Mouse (Mus musculus) olfactory bulb, adult 2 months (tissue): Measurements from ENCODE around the gene Glis3.

Source experiments
- CTCF ChIP-seq: fragments of 200-500 bp; IDR thresholded peaks from 2 replicates; pipeline ENCODE4 v1.5.1; 2012; ENCODE audit warnings: low read depth, mild to moderate bottlenecking, low read length, moderate library complexity; ENCODE audit not compliant: insufficient read depth
- POLR2A ChIP-seq: fragments of 200-500 bp; IDR thresholded peaks from 2 replicates; pipeline ENCODE4 v1.6.1; 2012; ENCODE audit warnings: mild to moderate bottlenecking, low read depth, low read length, moderate library complexity; ENCODE audit not compliant: insufficient read depth

- no peak for TF ChIP-seq CTCF
- TF ChIP-seq POLR2A = no peak
Measured at GRCm38 (mm10) chr19:28235571-28235970, 444.3 kb downstream of the Glis3 start.
